Mouse (Mus musculus): ENCODE results near the gene Tacc2.

- TF ChIP-seq CTCF (IDR thresholded peaks at IDR 0.05) (no peak), EP300 (IDR thresholded peaks at IDR 0.05) (no peak)
Observed at GRCm38 (mm10) chr7:130621953-130622352, 44.7 kb downstream of the Tacc2 start.
